Mouse (Mus musculus) Patski (cell line): ENCODE results near the gene Pde6h. TPM values are rescaled to one million over a fixed set of nuclear protein-coding genes. Genes with fewer than 3 reads are reported as not detected.
"Not testable (repeated sequence)": the region's sequence is repeated elsewhere in the genome, so short reads cannot be mapped to it uniquely, and the experiment has no call there.

ENCODE experiments used
- ATAC-seq: fragments of 100-300 bp; one replicate; pipeline ENCODE4 v1.8.0; 2021
- CTCF ChIA-PET: fragments of 350-600 bp; sonication (Branson Sonifier 250); formaldehyde crosslinking; loops from one replicate; lab custom pipeline; 2022; ENCODE audit warnings: inconsistent platforms; lab: Charles Lee
- POLR2A ChIA-PET: fragments of 350-600 bp; sonication (Branson Sonifier 250); formaldehyde crosslinking; loops from one replicate; lab custom pipeline; 2022; ENCODE audit warnings: antibody characterized with exemption, inconsistent platforms; lab: Charles Lee
- DNase-seq: peaks from one replicate; pipeline ENCODE4 v3.0.0-alpha.2; 2011; ENCODE audit warnings: low read depth, low spot score
- H3K27me3 ChIP-seq: fragments of 371-371 bp; one replicate; pipeline ENCODE4 v1.5.1; 2021
- CTCF ChIP-seq: fragments of 100-300 bp; IDR thresholded peaks from one replicate; pipeline ENCODE4 v1.5.1; 2021
- in situ Hi-C: fragments of 300-500 bp; cut with MboI; formaldehyde crosslinking; loops from 3 replicates; pipeline ENCODE4 v1.11.1; 2018; ENCODE audit warnings: low pct_unique_long_range_greater_than_20kb, mixed read lengths
- polyA plus RNA-seq: library from polyadenylated mRNA; unstranded; gene quantifications from one replicate; pipeline ENCODE4 v1.2.3, GENCODE M21; 2021

The Pde6h gene
- polyA plus RNA-seq, 1 experiment from 2014 or later: 1.3 TPM

DNA sequence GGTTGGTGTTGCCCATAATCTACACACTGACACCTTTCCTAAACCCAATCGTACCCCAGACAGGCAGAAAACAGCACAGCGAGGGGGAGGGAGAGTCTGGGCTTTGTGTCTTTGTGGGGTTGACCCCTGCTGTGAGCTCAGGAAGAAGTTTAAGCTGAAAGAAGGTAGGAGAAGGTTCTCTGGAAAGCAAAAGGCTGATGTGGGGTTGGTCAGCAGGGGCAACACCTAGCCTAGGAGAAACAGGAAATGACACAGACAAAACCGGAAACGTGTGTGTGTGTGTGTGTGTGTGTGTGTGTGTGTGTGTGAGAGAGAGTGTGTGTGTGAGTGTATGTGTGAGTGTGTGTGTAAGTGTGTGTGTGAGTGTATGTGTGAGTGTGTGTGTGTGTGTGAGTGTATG is 43.8 kb downstream of the Pde6h start:
- TF ChIP-seq CTCF: no peak
- no peaks in the 10 kb centered on the region for H3K27me3 ChIP-seq
- POLR2A ChIA-PET: interaction anchor here (0.6 to 0.8 kb wide), 3 partner anchors 10 to 244 kb away, joined by 3 to 5 read pairs (median 3); no protein-coding TSS in a partner anchor
- ATAC-seq (no peak), DNase-seq (no peak)
- in situ Hi-C loops: loop anchor here (5.0 kb wide), 2 partner anchors 45 to 105 kb away; partner anchors contain the start of genes Erp27 and Pde6h
- CTCF ChIA-PET: interaction anchor here (1.3 to 3.6 kb wide), 5 partner anchors 8 to 106 kb away, joined by 3 to 25 read pairs (median 4); no protein-coding TSS in a partner anchor

- ChIA-PET CTCF (interaction anchor here (0.9 to 3.5 kb wide), 13 partner anchors 9 to 163 kb away, joined by 3 to 35 read pairs (median 5); partner anchors contain the start of gene Arhgdib), POLR2A (interaction anchor here (1.6 kb wide), 1 partner anchor 109 kb away, joined by 3 read pairs; no protein-coding TSS in a partner anchor)
- ATAC-seq, H3K27me3 ChIP-seq, DNase-seq: not testable (repeated sequence)
- in situ Hi-C loops: loop anchor here (5.0 kb wide), 2 partner anchors 47 to 107 kb away; partner anchors contain the start of genes Erp27 and Pde6h
- TF ChIP-seq CTCF: peak; percentile 55
These were observed 45.2 kb downstream of the Pde6h start for GRCm38 (mm10) chr6:136968877-136969276.

DNA sequence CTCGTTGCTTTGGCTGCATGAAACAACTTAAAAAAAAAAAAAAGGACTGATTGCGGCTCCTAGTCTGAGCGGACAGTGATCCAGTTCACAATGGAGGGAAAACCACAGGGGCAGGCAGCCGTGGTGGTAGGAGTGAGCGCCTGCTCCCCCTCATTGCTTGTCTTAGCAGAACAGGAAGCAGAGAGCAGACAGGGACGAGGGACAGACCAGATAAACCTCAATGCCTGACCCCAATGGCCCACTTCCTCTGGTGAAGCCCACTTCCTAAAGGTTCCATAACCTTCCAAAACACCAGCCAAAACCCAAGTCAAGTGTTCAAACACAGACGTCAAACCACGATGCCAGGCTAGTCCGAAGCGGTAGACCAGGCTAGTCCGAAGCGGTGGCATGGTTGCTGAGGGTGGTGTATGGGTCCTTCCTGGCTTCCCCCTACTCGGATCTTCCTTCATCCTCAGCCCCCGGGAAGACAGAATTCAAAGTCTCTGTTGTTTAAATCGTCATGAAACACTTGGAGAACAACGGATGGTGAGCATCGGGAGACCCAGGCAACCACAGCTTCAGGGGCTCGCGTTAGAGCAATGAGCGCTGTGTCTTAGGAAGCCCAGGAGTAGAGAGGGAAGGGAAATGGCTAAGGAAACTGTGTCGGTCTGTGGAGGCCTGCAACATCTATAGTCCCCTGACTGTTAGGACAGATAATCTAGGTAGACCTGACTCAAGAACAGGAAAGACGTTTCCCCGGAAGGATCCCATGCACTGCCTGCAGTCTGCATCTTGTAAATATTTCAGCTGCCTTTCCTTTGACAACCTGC is 55.8 kb downstream of the Pde6h start:
- CTCF ChIA-PET: interaction anchor here (0.7 to 1.6 kb wide), 10 partner anchors 10 to 174 kb away, joined by 3 to 13 read pairs (median 4); no protein-coding TSS in a partner anchor
- POLR2A ChIA-PET: interaction anchor here (0.7 kb wide), 1 partner anchor 9 kb away, joined by 3 read pairs; no protein-coding TSS in a partner anchor
- in situ Hi-C loops: loop anchor here (5.0 to 25.0 kb wide), 3 partner anchors 195 to 567 kb away; partner anchors contain the start of genes E330021D16Rik and Rerg

GRCm38 (mm10) chr6:136980331-136980746 is 56.7 kb downstream of the Pde6h start:
- ATAC-seq (no peak), DNase-seq (no peak)
- in situ Hi-C loops: loop anchor here (5.0 to 25.0 kb wide), 3 partner anchors 194 to 568 kb away; partner anchors contain the start of genes E330021D16Rik and Rerg
- peak; percentile 43 for TF ChIP-seq CTCF
- no peaks in the 10 kb centered on the region for H3K27me3 ChIP-seq
- POLR2A ChIA-PET: interaction anchor here (0.7 kb wide), 1 partner anchor 10 kb away, joined by 3 read pairs; no protein-coding TSS in a partner anchor
- CTCF ChIA-PET: interaction anchor here (0.7 to 1.6 kb wide), 15 partner anchors 10 to 558 kb away, joined by 3 to 13 read pairs (median 4); partner anchors contain the start of gene H2afj

More for the DNA sequence above, 55.8 kb downstream of the Pde6h start:
- no peaks in the 10 kb centered on the region for H3K27me3 ChIP-seq
- DNase-seq (no peak), ATAC-seq (no peak)
- TF ChIP-seq CTCF: no peak

- no peaks in the 10 kb centered on the region for H3K27me3 ChIP-seq
- in situ Hi-C loops: loop anchor here (5.0 to 25.0 kb wide), 3 partner anchors 192 to 570 kb away; partner anchors contain the start of genes E330021D16Rik and Rerg
- CTCF ChIA-PET: no interaction called here
- TF ChIP-seq CTCF: no peak
- DNase-seq: no peak
- POLR2A ChIA-PET: no interaction called here
- no peak for ATAC-seq
These were observed 58.9 kb downstream of the Pde6h start for GRCm38 (mm10) chr6:136982581-136982980.

- ATAC-seq (no peak), DNase-seq (no peak)
- CTCF ChIA-PET: no interaction called here
- POLR2A ChIA-PET: no interaction called here
- TF ChIP-seq CTCF: no peak
- in situ Hi-C loops: loop anchor here (5.0 to 25.0 kb wide), 3 partner anchors 192 to 571 kb away; partner anchors contain the start of genes E330021D16Rik and Rerg
- no peaks in the 10 kb centered on the region for H3K27me3 ChIP-seq
These were observed 59.6 kb downstream of the Pde6h start for GRCm38 (mm10) chr6:136983201-136983600.

- ChIA-PET POLR2A (no interaction called here), CTCF (interaction anchor here (0.9 kb wide), 1 partner anchor 126 kb away, joined by 3 read pairs; no protein-coding TSS in a partner anchor)
- no peaks in the 10 kb centered on the region for H3K27me3 ChIP-seq
- in situ Hi-C loops: loop anchor here (10.0 to 25.0 kb wide), 2 partner anchors 189 to 574 kb away; partner anchors contain the start of genes E330021D16Rik and Rerg
- ATAC-seq: no peak
- no peak for TF ChIP-seq CTCF
- DNase-seq: no peak
These were observed 62.4 kb downstream of the Pde6h start for GRCm38 (mm10) chr6:136986019-136986418.

- no peak for TF ChIP-seq CTCF
- in situ Hi-C loops: loop anchor here (10.0 to 25.0 kb wide), 2 partner anchors 188 to 574 kb away; partner anchors contain the start of genes E330021D16Rik and Rerg
- CTCF ChIA-PET: no interaction called here
- POLR2A ChIA-PET: no interaction called here
- ATAC-seq: no peak
- no peak for DNase-seq
- no peaks in the 10 kb centered on the region for H3K27me3 ChIP-seq
These were observed 63.1 kb downstream of the Pde6h start for GRCm38 (mm10) chr6:136986718-136987117.

GRCm38 (mm10) chr6:136988536-136989060 is 65.0 kb downstream of the Pde6h start:
- no peaks in the 10 kb centered on the region for H3K27me3 ChIP-seq
- in situ Hi-C loops: loop anchor here (10.0 to 25.0 kb wide), 2 partner anchors 186 to 576 kb away; partner anchors contain the start of genes E330021D16Rik and Rerg
- no peak for TF ChIP-seq CTCF
- DNase-seq (no peak), ATAC-seq (no peak)
- ChIA-PET POLR2A (no interaction called here), CTCF (interaction anchor here (1.2 kb wide), 1 partner anchor 10 kb away, joined by 4 read pairs; no protein-coding TSS in a partner anchor)
